Mouse (Mus musculus): ENCODE results near the gene Sv2c. TPM values are rescaled to one million over a fixed set of nuclear protein-coding genes. Genes with fewer than 3 reads are reported as not detected.
"Not testable (repeated sequence)": the region's sequence is repeated elsewhere in the genome, so short reads cannot be mapped to it uniquely, and the experiment has no call there.

Gene Sv2c
- total and polyA plus RNA-seq, 2 experiments from 2014 or later = 0.15 to 0.25 TPM

GRCm38 (mm10) chr13:95987147-95987546 is 145.2 kb downstream of the Sv2c start:
- no peak overlapping the region for H3K4me3 ChIP-seq (ENCODE audit: low read depth, low read length)
- no peak overlapping the region for H3K9ac ChIP-seq (replicated peaks; ENCODE audit: low read depth, low read length)
- 68% methylated on average over 5 of the region's 5 CpGs for WGBS
- no peaks in the 10 kb centered on the region for H3K36me3 ChIP-seq (replicated peaks; ENCODE audit: control insufficient read depth, insufficient read depth, low read length)
- 0 out of 2 replicates have a peak, but pooled peaks cover 3% of the 10 kb centered on the region for H3K27me3 ChIP-seq (ENCODE audit: control insufficient read depth, insufficient read depth, low read length)
- no peak overlapping the region for H3K4me2 ChIP-seq (ENCODE audit: low read depth, low read length)
- DNase-seq (ENCODE audit: low spot score) (no peak), ATAC-seq (ENCODE audit: insufficient read depth, low read depth) (no peak)
- H3K27ac ChIP-seq (ENCODE audit: low read depth) = no peak overlapping the region
- TF ChIP-seq CTCF (IDR thresholded peaks at IDR 0.05; ENCODE audit: low read depth) = no peak
- TF ChIP-seq EP300 (IDR thresholded peaks at IDR 0.05; ENCODE audit: low read depth) = no peak
- H3K4me1 ChIP-seq (ENCODE audit: control insufficient read depth, insufficient read depth) = no peaks in the 10 kb centered on the region
- no peaks in the 10 kb centered on the region for H3K9me3 ChIP-seq (replicated peaks; ENCODE audit: control insufficient read depth, low read length)

- no peak overlapping the region for H3K9ac ChIP-seq (replicated peaks; ENCODE audit: low read depth, low read length)
- DNase-seq (ENCODE audit: low spot score) = no peak
- WGBS = 70% methylated on average over 13 of the region's 13 CpGs
These were observed 146.0 kb downstream of the Sv2c start for GRCm38 (mm10) chr13:95986375-95986774.

GRCm38 (mm10) chr13:95975225-95975624 is 157.2 kb downstream of the Sv2c start:
- H3K9me3 ChIP-seq (replicated peaks; ENCODE audit: control insufficient read depth, low read length) = no peaks in the 10 kb centered on the region
- H3K9ac ChIP-seq (replicated peaks; ENCODE audit: low read depth, low read length) = no peak overlapping the region
- H3K27me3 ChIP-seq (ENCODE audit: control insufficient read depth, insufficient read depth, low read length) = no peaks in the 10 kb centered on the region
- no peak overlapping the region for H3K4me3 ChIP-seq (ENCODE audit: low read depth, low read length)
- no peaks in the 10 kb centered on the region for H3K4me1 ChIP-seq (ENCODE audit: control insufficient read depth, insufficient read depth)
- no peak for ATAC-seq (ENCODE audit: insufficient read depth, low read depth)
- WGBS = 81% methylated on average over 10 of the region's 10 CpGs
- H3K27ac ChIP-seq (ENCODE audit: low read depth) = no peak overlapping the region
- no peak overlapping the region for H3K4me2 ChIP-seq (ENCODE audit: low read depth, low read length)
- no peak for TF ChIP-seq EP300 (IDR thresholded peaks at IDR 0.05; ENCODE audit: low read depth)
- TF ChIP-seq CTCF (IDR thresholded peaks at IDR 0.05; ENCODE audit: low read depth) = no peak
- DNase-seq (ENCODE audit: low spot score) = no peak
- H3K36me3 ChIP-seq (replicated peaks; ENCODE audit: control insufficient read depth, insufficient read depth, low read length) = no peaks in the 10 kb centered on the region

More at GRCm38 (mm10) chr13:95986375-95986774, 146.0 kb downstream of the Sv2c start:
- Histone ChIP-seq H3K27ac (ENCODE audit: low read depth) (no peak overlapping the region), H3K4me3 (ENCODE audit: low read depth, low read length) (no peak overlapping the region), H3K9me3 (replicated peaks; ENCODE audit: control insufficient read depth, low read length) (no peaks in the 10 kb centered on the region), H3K36me3 (replicated peaks; ENCODE audit: control insufficient read depth, insufficient read depth, low read length) (no peaks in the 10 kb centered on the region), H3K4me1 (ENCODE audit: control insufficient read depth, insufficient read depth) (no peaks in the 10 kb centered on the region), H3K4me2 (ENCODE audit: low read depth, low read length) (no peak overlapping the region), H3K27me3 (ENCODE audit: control insufficient read depth, insufficient read depth, low read length) (0 out of 2 replicates have a peak, but pooled peaks cover 3% of the 10 kb centered on the region)
- ATAC-seq (ENCODE audit: insufficient read depth, low read depth) = no peak
- TF ChIP-seq EP300 (IDR thresholded peaks at IDR 0.05; ENCODE audit: low read depth) = no peak
- TF ChIP-seq CTCF (IDR thresholded peaks at IDR 0.05; ENCODE audit: low read depth) = peak; percentile 62

GRCm38 (mm10) chr13:95974106-95974505 is 158.3 kb downstream of the Sv2c start:
- Histone ChIP-seq H3K36me3 (replicated peaks; ENCODE audit: control insufficient read depth, insufficient read depth, low read length) (no peaks in the 10 kb centered on the region), H3K27ac (ENCODE audit: low read depth) (no peak overlapping the region), H3K9ac (replicated peaks; ENCODE audit: low read depth, low read length) (no peak overlapping the region), H3K9me3 (replicated peaks; ENCODE audit: control insufficient read depth, low read length) (no peaks in the 10 kb centered on the region), H3K27me3 (ENCODE audit: control insufficient read depth, insufficient read depth, low read length) (no peaks in the 10 kb centered on the region), H3K4me2 (ENCODE audit: low read depth, low read length) (no peak overlapping the region), H3K4me1 (ENCODE audit: control insufficient read depth, insufficient read depth) (no peaks in the 10 kb centered on the region), H3K4me3 (ENCODE audit: low read depth, low read length) (no peak overlapping the region)
- TF ChIP-seq CTCF (IDR thresholded peaks at IDR 0.05; ENCODE audit: low read depth) = no peak
- no peak for TF ChIP-seq EP300 (IDR thresholded peaks at IDR 0.05; ENCODE audit: low read depth)
- DNase-seq (ENCODE audit: low spot score) = no peak
- ATAC-seq (ENCODE audit: insufficient read depth, low read depth) = no peak
- WGBS = 88% methylated on average over 11 of the region's 11 CpGs

GRCm38 (mm10) chr13:95973368-95973958 is 158.9 kb downstream of the Sv2c start:
- Histone ChIP-seq H3K9ac (replicated peaks; ENCODE audit: low read depth, low read length) (no peak overlapping the region), H3K9me3 (replicated peaks; ENCODE audit: control insufficient read depth, low read length) (no peaks in the 10 kb centered on the region), H3K4me1 (ENCODE audit: control insufficient read depth, insufficient read depth) (no peaks in the 10 kb centered on the region), H3K27me3 (ENCODE audit: control insufficient read depth, insufficient read depth, low read length) (no peaks in the 10 kb centered on the region), H3K4me3 (ENCODE audit: low read depth, low read length) (no peak overlapping the region), H3K4me2 (ENCODE audit: low read depth, low read length) (no peak overlapping the region), H3K27ac (ENCODE audit: low read depth) (no peak overlapping the region), H3K36me3 (replicated peaks; ENCODE audit: control insufficient read depth, insufficient read depth, low read length) (no peaks in the 10 kb centered on the region)
- peak; percentile 59 for DNase-seq (ENCODE audit: low spot score)
- TF ChIP-seq EP300 (IDR thresholded peaks at IDR 0.05; ENCODE audit: low read depth) (no peak), CTCF (IDR thresholded peaks at IDR 0.05; ENCODE audit: low read depth) (peak; percentile 95)
- WGBS = 45% methylated on average over 11 of the region's 11 CpGs
- peak; percentile 68 for ATAC-seq (ENCODE audit: insufficient read depth, low read depth)

GRCm38 (mm10) chr13:95968031-95968430 is 164.3 kb downstream of the Sv2c start:
- H3K4me3 ChIP-seq (ENCODE audit: low read depth, low read length); H3K27ac ChIP-seq (ENCODE audit: low read depth); H3K9me3 ChIP-seq (replicated peaks; ENCODE audit: control insufficient read depth, low read length); H3K4me1 ChIP-seq (ENCODE audit: control insufficient read depth, insufficient read depth); H3K27me3 ChIP-seq (ENCODE audit: control insufficient read depth, insufficient read depth, low read length); ATAC-seq (ENCODE audit: insufficient read depth, low read depth); H3K9ac ChIP-seq (replicated peaks; ENCODE audit: low read depth, low read length); H3K4me2 ChIP-seq (ENCODE audit: low read depth, low read length); H3K36me3 ChIP-seq (replicated peaks; ENCODE audit: control insufficient read depth, insufficient read depth, low read length); DNase-seq (ENCODE audit: low spot score): not testable (repeated sequence)
- 76% methylated on average over 2 of the region's 2 CpGs for WGBS
